Mouse (Mus musculus): ENCODE measurements at regions not wholly inside any gene's neighbourhood (a gene's known extent, or its start where the extent isn't known, plus 50 kb on each side); places are given as distances from the start of the nearest gene placed in this dataset.

DNA sequence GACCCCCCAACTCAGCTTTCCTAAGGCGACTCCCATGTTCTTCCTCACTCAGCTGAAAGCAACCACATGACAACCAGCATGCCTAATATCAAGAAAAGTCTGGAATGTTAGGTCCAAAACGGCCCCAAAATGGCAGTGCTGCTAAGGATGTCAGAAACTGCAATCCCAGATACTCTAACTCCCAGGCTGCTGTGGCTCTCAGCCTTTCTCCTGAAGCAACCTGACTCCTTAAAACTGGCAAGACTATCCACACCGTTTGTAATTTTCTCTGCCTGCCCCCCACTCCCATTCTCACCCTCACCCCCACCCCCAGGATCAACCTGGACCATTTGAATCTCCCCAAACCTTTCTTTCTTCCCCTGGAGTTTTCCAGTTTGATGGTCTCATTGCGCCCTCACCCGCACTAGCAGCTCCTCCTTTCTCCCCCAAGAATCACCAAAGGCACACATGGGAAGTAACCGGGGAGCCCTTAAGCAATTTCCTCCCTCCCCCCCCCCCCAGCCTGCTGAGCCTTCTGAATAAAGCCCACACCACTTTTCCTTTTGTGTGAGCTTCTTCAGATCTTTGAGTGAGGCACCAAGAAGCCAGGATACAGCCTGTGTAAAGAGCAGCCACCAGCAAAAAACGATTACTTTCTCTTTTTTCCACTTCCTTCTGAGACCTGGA, 106.7 kb upstream of the Ipo5 start:
- no peak for TF ChIP-seq CEBPB (IDR thresholded peaks at IDR 0.05; ENCODE audit: low read depth)
- no peak for TF ChIP-seq USF1 (IDR thresholded peaks at IDR 0.05; ENCODE audit: low read depth)
- no peak for TF ChIP-seq CTCF (IDR thresholded peaks at IDR 0.05; ENCODE audit: control insufficient read depth, insufficient read depth, insufficient read length)

Measured in C2C12 (cell line).